Mouse (Mus musculus) CH12.LX (cell line): ENCODE measurements at regions not wholly inside any gene's neighbourhood (a gene's known extent, or its start where the extent isn't known, plus 50 kb on each side); places are given as distances from the start of the nearest gene placed in this dataset.

ENCODE experiments used
- DNase-seq: peaks from one replicate; pipeline ENCODE4 v3.0.0-alpha.2; 2013; ENCODE audit errors: extremely low read depth
- H3K27ac ChIP-seq: 2 replicates; pipeline ENCODE4 v1.5.1; 2012; ENCODE audit warnings: low read depth, mild to moderate bottlenecking, control low read depth, moderate library complexity; ENCODE audit not compliant: insufficient read depth
- H3K27me3 ChIP-seq: replicated peaks from 2 replicates; pipeline ENCODE3; 2012; ENCODE audit warnings: inconsistent platforms
- H3K36me3 ChIP-seq, 2 experiments: replicated peaks in 1 of 2; 2 replicates each; pipeline versions ENCODE3 to v1.6.1; 2012; ENCODE audit warnings: inconsistent platforms in 1 of 2, low read length in 1 of 2, mild to moderate bottlenecking in 1 of 2, mixed read lengths in 1 of 2, moderate library complexity in 1 of 2; ENCODE audit not compliant: control insufficient read depth in 1 of 2, insufficient read depth in 1 of 2
- H3K4me1 ChIP-seq, 2 experiments: 2 replicates each; pipeline ENCODE4 v1.6.1; 2012; ENCODE audit warnings: inconsistent platforms in 1 of 2, moderate library complexity in 1 of 2; ENCODE audit not compliant: insufficient read depth in 2 of 2, control insufficient read depth in 1 of 2
- H3K4me2 ChIP-seq: 2 replicates; pipeline ENCODE4 v1.6.1; 2012; ENCODE audit warnings: low read depth, mild to moderate bottlenecking, control low read depth; ENCODE audit not compliant: poor library complexity, insufficient read depth, severe bottlenecking
- H3K4me3 ChIP-seq, 3 experiments: fragments of 150-350 bp in 1 of 3; sonication (generic) in 1 of 3; replicated peaks in 1 of 3; 2 replicates each; pipeline versions ENCODE3 to v1.5.1; 2011 to 2012; ENCODE audit warnings: low read depth in 2 of 3, low read length in 2 of 3, mild to moderate bottlenecking in 2 of 3, moderate library complexity in 2 of 3, control low read depth in 1 of 3, improper control_type of control experiment in 1 of 3, inconsistent platforms in 1 of 3, mixed read lengths in 1 of 3; ENCODE audit not compliant: poor library complexity in 1 of 3
- H3K79me2 ChIP-seq: replicated peaks from 2 replicates; pipeline ENCODE4 v1.6.1; 2012; ENCODE audit warnings: mild to moderate bottlenecking, moderate library complexity; ENCODE audit not compliant: control insufficient read depth, poor library complexity, insufficient read depth, severe bottlenecking; ENCODE audit errors: extremely low read depth
- H3K9ac ChIP-seq: 2 replicates; pipeline ENCODE4 v1.6.1; 2012; ENCODE audit warnings: low read depth, mild to moderate bottlenecking, control low read depth, moderate library complexity; ENCODE audit not compliant: insufficient read depth
- H3K9me3 ChIP-seq: replicated peaks from 2 replicates; pipeline ENCODE3; 2012; ENCODE audit warnings: low read length, inconsistent platforms, mixed read lengths
- BHLHE40 ChIP-seq: IDR thresholded peaks from 2 replicates; pipeline ENCODE4 v1.6.1; 2011; ENCODE audit warnings: mild to moderate bottlenecking, low read depth, low read length, improper control_type of control experiment
- CHD2 ChIP-seq: IDR thresholded peaks from 2 replicates; pipeline ENCODE4 v1.6.1; 2011; ENCODE audit warnings: low read length, improper control_type of control experiment
- ELF1 ChIP-seq: IDR thresholded peaks from 2 replicates; pipeline ENCODE4 v1.6.1; 2014; ENCODE audit warnings: low read depth, mild to moderate bottlenecking, inconsistent platforms, low read length, improper control_type of control experiment
- EP300 ChIP-seq: IDR thresholded peaks from 2 replicates; pipeline ENCODE4 v1.6.1; 2011; ENCODE audit warnings: low read length, improper control_type of control experiment
- ETS1 ChIP-seq: conservative IDR thresholded peaks from 2 replicates; pipeline ENCODE4 v1.6.1; 2012; ENCODE audit warnings: low read depth, mild to moderate bottlenecking, inconsistent platforms, low read length, improper control_type of control experiment, moderate library complexity
- GABPA ChIP-seq: IDR thresholded peaks from 2 replicates; pipeline ENCODE4 v1.6.1; 2012; ENCODE audit warnings: low read depth, low read length, improper control_type of control experiment, inconsistent platforms; ENCODE audit not compliant: insufficient replicate concordance
- HCFC1 ChIP-seq: IDR thresholded peaks from 2 replicates; pipeline ENCODE4 v1.6.1; 2012; ENCODE audit warnings: low read depth, mild to moderate bottlenecking, inconsistent platforms, low read length, improper control_type of control experiment
- JUND ChIP-seq: conservative IDR thresholded peaks from 2 replicates; pipeline ENCODE4 v1.6.1; 2011; ENCODE audit warnings: low read depth, low read length, improper control_type of control experiment
- KAT2A ChIP-seq: IDR thresholded peaks from 2 replicates; pipeline ENCODE4 v1.6.1; 2012; ENCODE audit warnings: low read length, improper control_type of control experiment, inconsistent platforms; ENCODE audit not compliant: insufficient replicate concordance
- MAFK ChIP-seq: IDR thresholded peaks from 2 replicates; pipeline ENCODE4 v1.6.1; 2011; ENCODE audit warnings: low read length, improper control_type of control experiment; ENCODE audit not compliant: insufficient replicate concordance
- MAX ChIP-seq: IDR thresholded peaks from 2 replicates; pipeline ENCODE4 v1.6.1; 2011; ENCODE audit warnings: low read length, improper control_type of control experiment
- MEF2A ChIP-seq: IDR thresholded peaks from 2 replicates; pipeline ENCODE4 v1.6.1; 2014; ENCODE audit warnings: low read depth, mild to moderate bottlenecking, inconsistent platforms, low read length, improper control_type of control experiment, borderline replicate concordance
- NELFE ChIP-seq: IDR thresholded peaks from 2 replicates; pipeline ENCODE4 v1.6.1; 2011; ENCODE audit warnings: low read depth, low read length, improper control_type of control experiment
- PAX5 ChIP-seq: IDR thresholded peaks from 2 replicates; pipeline ENCODE4 v1.6.1; 2012; ENCODE audit warnings: low read length, inconsistent platforms, mixed read lengths
- POLR2AphosphoS2 ChIP-seq: IDR thresholded peaks from 2 replicates; pipeline ENCODE4 v1.6.1; 2011; ENCODE audit warnings: low read depth, low read length, improper control_type of control experiment
- SMC3 ChIP-seq: IDR thresholded peaks from 2 replicates; pipeline ENCODE4 v1.6.1; 2011; ENCODE audit warnings: low read depth, low read length, improper control_type of control experiment
- TCF12 ChIP-seq: IDR thresholded peaks from 2 replicates; pipeline ENCODE4 v1.6.1; 2014; ENCODE audit warnings: low read depth, mild to moderate bottlenecking, inconsistent platforms, low read length, improper control_type of control experiment
- USF2 ChIP-seq: conservative IDR thresholded peaks from 2 replicates; pipeline ENCODE4 v1.6.1; 2011; ENCODE audit warnings: low read depth, low read length, improper control_type of control experiment
- ZC3H11A ChIP-seq: IDR thresholded peaks from 2 replicates; pipeline ENCODE4 v1.6.1; 2012; ENCODE audit warnings: low read depth, mild to moderate bottlenecking, inconsistent platforms, low read length, improper control_type of control experiment
- ZMIZ1 ChIP-seq: IDR thresholded peaks from 2 replicates; pipeline ENCODE4 v1.6.1; 2012; ENCODE audit warnings: low read depth, mild to moderate bottlenecking, inconsistent platforms, low read length, improper control_type of control experiment
- dilution Hi-C: fragments of 300-500 bp; cut with MboI; formaldehyde crosslinking; loops from 2 replicates; pipeline ENCODE4 v1.14.3; 2020; ENCODE audit warnings: low sequenced_read_pairs; ENCODE audit not compliant: extremely low pct_unique_long_range_greater_than_20kb, extremely low pct_ligation_motif_present
- in situ Hi-C: fragments of 300-500 bp; cut with MboI; formaldehyde crosslinking; loops from 3 replicates; pipeline ENCODE4 v1.14.3; 2019; ENCODE audit warnings: low sequenced_read_pairs, low pct_ligation_motif_present, low pct_unique_long_range_greater_than_20kb, mixed read lengths

DNA sequence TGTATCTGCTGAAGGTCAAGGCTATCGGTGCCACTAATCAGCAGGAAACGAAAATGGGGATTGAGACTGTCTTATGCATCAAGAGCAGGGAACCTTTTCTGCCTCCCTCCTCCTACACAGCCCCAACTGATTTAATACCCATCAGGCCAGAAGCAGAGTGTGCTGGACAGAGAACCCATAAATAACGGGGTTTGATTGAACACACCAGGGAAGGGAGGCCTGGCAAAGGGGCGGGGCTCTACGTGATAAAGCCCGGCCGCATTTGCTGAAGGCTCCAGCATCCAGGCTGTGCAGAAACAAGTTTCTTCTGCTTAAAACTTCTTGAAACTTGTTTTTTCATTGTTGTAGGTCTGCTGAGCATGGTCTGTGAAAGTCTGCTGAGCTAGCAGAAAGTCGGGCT lies 127.4 kb upstream of the 9630041A04Rik start:
- in situ Hi-C loops: no loop called here
- dilution Hi-C loops: no loop called here

DNA sequence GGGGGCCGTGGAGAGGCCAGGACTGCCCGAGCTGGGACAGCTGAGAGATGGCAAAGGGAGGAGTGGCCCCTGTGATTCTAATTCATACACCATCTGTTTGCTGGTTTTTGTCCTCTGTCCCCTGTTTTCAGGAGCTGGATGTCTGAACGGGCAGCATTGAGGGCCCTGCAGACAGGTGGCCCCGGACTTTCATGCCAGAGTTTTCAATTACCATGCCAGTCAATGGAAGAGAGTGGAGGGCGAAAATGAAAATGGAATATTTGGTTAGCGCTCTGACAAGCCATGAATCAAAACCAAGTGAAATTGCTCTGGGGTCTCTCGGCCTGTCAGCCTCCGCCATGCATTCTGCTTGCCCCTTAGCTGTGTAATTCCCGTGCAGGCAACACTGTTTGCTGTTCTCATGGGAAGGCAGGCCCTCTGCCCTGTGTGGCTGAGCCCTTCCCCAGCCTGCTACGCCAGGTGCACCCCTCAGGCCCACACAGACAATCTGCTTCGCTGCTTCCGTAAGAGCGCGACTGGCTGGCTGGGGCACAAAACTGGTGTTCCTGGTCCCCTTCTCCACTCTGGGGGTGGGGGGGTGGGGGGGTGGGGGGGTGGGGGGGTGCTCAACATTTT lies 127.9 kb upstream of the 9630041A04Rik start:
- Histone ChIP-seq H3K27ac (no peak overlapping the region), H3K79me2 (no peaks in the 10 kb centered on the region), H3K36me3 (no peaks in the 10 kb centered on the region), H3K4me3 (no peak overlapping the region), H3K4me1 (no peaks in the 10 kb centered on the region), H3K27me3 (no peaks in the 10 kb centered on the region), H3K9me3 (peaks cover 70% of the 10 kb centered on the region), H3K9ac (no peak overlapping the region), H3K4me2 (no peak overlapping the region)
- TF ChIP-seq BHLHE40 (no peak), ETS1 (no peak), JUND (no peak), MEF2A (no peak)
- in situ Hi-C loops (no loop called here), dilution Hi-C loops (no loop called here)
- no peak for DNase-seq

More for the DNA sequence above, 127.4 kb upstream of the 9630041A04Rik start:
- peaks cover 72% of the 10 kb centered on the region for H3K9me3 ChIP-seq
- H3K27ac ChIP-seq: no peak overlapping the region
- TF ChIP-seq SMC3 (no peak), JUND (no peak), EP300 (no peak), TCF12 (no peak), POLR2AphosphoS2 (no peak), GABPA (no peak), ETS1 (no peak), HCFC1 (no peak), ZC3H11A (no peak), PAX5 (no peak), NELFE (no peak), MAX (no peak), ELF1 (no peak), MAFK (no peak), KAT2A (no peak), CHD2 (no peak), ZMIZ1 (no peak), USF2 (no peak)
- no peak overlapping the region for H3K9ac ChIP-seq
- H3K4me2 ChIP-seq: no peak overlapping the region
- H3K36me3 ChIP-seq: no peaks in the 10 kb centered on the region
- H3K27me3 ChIP-seq: no peaks in the 10 kb centered on the region
- no peaks in the 10 kb centered on the region for H3K4me1 ChIP-seq
- no peaks in the 10 kb centered on the region for H3K79me2 ChIP-seq
- DNase-seq: no peak
- H3K4me3 ChIP-seq: no peak overlapping the region
